Mouse (Mus musculus) embryonic fibroblast, embryonic 13.5 days (primary cell): ENCODE measurements around the gene Vmn2r62.
"Not testable (repeated sequence)": the region's sequence is repeated elsewhere in the genome, so short reads cannot be mapped to it uniquely, and the experiment has no call there.

Experiments used
- CTCF ChIP-seq: IDR thresholded peaks from 2 replicates; pipeline ENCODE4 v1.5.1; 2011; ENCODE audit warnings: mild to moderate bottlenecking, control low read depth, low read length, moderate library complexity, borderline replicate concordance; ENCODE audit not compliant: insufficient read depth
- POLR2A ChIP-seq: IDR thresholded peaks from 2 replicates; pipeline ENCODE4 v1.6.1; 2011; ENCODE audit warnings: low read depth, mild to moderate bottlenecking, control low read depth, low read length, moderate library complexity

- TF ChIP-seq CTCF, POLR2A: not testable (repeated sequence)
These were observed at the start of gene Vmn2r62 for GRCm38 (mm10) chr7:42793425-42793824.
